Mouse (Mus musculus) left cerebral cortex, adult 8-10 months (tissue): Measurements from ENCODE around the gene Fbxl20. TPM values are rescaled to one million over a fixed set of nuclear protein-coding genes. Genes with fewer than 3 reads are reported as not detected.

Experiments
- DNase-seq, 2 experiments: peaks; one replicate each; pipeline ENCODE4 v3.0.0; 2022; ENCODE audit warnings: low spot score in 2 of 2
- total RNA-seq, 4 experiments: library from RNA; stranded (reverse); gene quantifications; 2 replicates each; pipeline ENCODE4 v1.2.4; 2022

Gene Fbxl20
- total RNA-seq, 4 experiments from 2014 or later: 33.4 to 37.5 (median 34.9) TPM

- no peak for DNase-seq
Observed at GRCm38 (mm10) chr11:98090583-98090982, 59.6 kb downstream of the Fbxl20 start.

DNA sequence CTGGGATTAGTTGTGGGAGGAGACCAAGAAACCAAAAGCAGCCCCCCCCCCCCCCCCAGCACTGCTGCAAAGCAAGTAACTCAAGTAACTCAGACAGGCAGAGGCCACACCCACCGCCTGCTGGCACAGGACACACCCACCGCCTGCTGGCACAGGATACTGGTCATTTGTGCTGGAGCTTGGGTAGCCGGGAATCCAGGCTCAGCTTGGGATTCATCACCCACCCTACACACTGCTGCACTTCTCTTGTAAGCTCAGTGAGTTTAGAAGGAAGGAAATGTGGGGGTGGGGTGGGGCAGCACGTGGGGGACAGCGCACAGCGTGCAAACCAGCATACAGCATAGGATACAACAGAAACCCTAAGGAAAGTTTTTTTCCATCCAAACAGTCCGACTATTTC is 62.0 kb downstream of the Fbxl20 start:
- peak in 1 of 2 experiments; percentile 39 for DNase-seq

- DNase-seq: no peak
Observed at GRCm38 (mm10) chr11:98086574-98086973, 63.6 kb downstream of the Fbxl20 start.

DNA sequence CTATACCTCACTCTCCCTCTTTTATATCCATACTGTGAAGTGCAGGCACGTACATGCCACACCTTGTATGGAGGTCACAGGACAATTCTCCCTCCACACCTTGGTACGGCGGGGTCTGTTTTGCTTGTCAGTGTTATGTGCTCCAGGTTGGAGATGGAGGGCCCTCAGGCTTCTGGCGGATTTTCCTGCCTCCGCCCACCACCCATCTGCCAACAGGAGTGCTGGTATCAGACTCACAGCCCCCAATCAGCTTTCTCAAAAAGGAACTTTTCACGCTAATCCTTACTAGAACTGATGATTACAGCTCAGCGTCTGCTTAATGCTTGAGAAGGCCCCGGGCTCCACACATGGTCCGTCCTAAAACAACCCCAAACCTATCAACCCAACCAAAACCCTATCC is 64.1 kb downstream of the Fbxl20 start:
- DNase-seq: no peak

GRCm38 (mm10) chr11:98082745-98083144 is 67.5 kb downstream of the Fbxl20 start:
- DNase-seq: no peak

DNA sequence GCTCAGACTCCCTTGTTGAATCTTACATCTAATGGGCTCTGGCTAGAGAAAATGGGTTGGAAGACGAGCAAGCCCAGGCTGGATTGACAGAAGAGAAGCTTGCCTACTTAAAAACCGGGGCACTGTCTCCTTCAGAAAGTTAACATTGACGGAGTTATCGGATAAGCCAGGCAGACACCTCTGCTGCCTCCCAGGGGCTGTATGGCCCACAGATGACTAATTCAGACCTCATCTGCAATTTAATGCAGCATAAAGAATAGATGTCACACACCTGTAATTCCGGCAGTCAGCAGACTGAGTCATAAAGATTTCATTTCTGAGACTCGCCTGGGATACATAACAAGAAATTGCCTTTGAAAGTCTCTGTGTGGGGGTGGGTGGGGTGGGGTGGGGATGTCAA is 69.8 kb downstream of the Fbxl20 start:
- no peak for DNase-seq

DNA sequence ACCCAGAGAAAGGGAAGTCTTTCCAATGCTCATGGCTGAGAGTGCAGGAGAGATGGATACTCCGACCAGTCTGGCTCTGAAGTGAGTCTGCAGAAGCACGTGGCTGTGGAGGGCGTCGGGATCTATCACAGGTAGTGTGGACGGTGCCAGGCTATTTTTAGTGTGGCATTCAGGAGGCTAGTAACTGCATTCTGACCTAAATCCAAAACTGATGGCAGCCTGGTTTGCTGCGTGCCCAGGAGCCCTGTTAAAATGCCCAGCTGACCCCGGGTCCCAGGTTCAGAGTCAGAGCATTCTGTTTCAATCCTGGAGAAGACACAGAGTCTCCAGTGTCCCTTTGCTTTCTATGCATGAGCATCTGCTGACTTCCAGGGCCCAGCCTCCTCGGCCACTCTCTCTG is 73.1 kb downstream of the Fbxl20 start:
- no peak for DNase-seq

GRCm38 (mm10) chr11:98075195-98075808 is 74.9 kb downstream of the Fbxl20 start:
- peak; percentile 77 to 94 for DNase-seq

DNA sequence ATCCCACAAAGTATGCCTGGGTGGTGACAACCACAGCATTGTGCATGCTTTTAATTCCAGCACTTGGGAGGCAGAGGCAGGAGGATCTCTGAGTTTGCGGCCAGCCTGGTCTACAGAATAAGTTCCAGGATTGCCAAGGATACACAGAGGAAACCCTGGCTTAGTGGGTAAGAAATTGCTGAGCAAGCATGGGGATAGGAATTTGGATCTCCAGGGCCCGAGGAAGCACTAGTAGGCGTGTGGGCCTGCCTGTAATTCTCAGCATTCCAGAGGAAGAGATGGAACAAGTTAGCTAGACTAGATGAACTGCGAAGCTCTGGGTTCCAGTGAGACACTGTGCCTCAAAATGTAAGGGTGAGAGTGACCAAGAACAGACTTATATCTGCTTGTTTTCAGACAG is 76.8 kb downstream of the Fbxl20 start:
- DNase-seq: no peak

DNA sequence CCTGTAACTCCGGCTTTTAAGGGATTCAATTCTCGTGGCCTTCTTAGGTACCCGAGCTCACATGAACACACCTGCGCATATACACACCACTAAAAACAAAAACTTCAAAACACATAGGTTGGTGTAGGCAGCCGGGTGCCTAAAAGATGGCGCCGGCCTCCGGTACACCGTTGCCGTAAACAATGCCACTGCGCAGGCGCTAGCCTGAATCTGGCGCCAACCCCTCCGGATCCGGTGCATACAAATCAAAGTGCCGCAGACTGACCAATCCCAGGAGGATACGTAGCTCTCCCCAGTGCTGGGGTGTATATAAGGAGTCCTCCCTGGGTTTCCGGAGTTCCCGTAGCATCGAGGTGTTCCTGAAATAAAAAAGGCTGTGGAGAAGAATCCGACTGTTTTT is 82.9 kb downstream of the Fbxl20 start:
- no peak for DNase-seq

DNA sequence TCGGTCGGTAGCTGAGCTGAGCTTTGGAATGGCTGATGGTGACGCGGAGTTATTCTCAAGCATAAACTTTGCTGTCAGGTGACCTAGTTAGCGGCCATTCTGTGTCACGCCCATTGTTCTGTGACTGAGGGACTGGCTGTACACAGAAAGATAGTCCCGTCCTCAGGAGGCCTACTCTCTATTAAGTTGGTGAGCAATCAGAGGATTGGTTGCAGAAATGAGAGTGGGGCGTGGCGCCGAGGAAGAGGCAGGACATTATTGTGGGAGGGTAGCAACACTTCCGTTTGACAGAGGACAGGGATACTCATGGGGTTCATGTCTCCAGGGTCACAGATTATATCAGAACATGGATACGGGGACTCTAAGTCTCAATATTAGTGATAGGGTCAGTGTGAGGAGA is 84.0 kb downstream of the Fbxl20 start:
- no peak for DNase-seq

GRCm38 (mm10) chr11:98061904-98062562 is 88.2 kb downstream of the Fbxl20 start:
- DNase-seq: no peak

DNA sequence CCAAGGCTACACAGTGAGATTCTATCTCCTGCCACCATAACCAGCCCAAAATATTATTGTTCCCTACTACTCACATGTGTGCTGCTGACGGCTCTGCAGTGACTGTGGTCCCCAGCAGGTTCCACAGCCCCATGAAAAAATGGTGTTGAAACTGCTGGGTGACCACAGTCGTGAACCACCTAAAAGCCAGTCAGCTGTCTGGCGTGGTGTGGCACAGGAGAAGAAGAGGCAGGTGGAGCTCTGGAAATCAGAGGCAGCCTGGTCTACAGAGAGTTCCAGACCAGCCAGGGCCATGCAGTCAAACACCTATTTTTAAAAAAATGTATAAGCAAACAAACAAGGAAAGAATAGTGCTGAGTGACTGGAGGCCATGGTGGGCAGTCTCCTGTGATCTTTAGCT is 88.8 kb downstream of the Fbxl20 start:
- DNase-seq: no peak

DNA sequence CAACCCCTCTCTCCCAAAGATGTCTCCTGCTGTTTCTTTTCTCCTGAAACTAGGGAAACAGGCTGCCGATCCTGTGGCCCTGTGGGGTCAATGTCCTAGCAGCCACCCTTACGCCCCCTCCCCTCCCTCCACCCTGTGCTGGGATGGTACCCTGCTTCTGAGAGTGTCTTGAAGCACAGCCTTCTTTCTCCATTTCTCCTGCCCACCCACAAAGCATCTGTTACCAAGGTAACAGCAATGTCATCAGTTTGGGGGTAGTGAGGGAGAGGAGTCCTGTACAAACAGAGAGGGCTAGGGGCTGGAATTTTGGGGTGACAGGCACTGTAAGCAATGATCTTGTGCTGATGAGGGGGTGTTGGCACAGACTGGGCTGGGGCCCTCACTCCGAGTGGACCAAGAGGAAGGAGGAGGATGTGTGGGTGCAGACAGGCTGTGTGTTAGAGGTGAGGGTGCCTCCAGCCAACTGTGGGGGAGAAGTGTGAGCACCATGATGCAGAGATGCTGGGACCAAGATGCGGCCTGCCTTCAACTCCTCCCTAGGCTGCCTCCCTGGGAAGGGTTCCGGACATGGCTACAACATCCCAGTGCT is 90.0 kb downstream of the Fbxl20 start:
- DNase-seq: peak in 1 of 2 experiments; percentile 64

DNA sequence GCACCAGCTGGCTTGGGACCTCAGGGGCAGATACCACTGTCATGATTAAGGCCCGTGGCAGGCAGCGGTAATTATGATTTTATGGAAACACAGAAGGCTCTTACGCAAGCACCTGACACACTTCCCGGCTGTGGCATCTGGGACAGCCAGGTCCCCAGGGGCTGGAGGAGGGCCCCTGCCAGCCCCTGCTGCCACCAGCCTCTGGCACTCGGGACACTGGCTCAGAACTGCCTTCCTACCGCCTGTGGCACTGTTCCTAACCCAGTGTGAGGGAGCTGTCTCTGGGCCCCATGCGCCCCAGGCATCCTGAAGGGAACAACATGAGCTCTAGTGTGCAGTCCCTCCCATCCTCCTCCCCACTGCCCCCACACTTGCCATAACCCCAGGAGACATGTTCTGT is 90.5 kb downstream of the Fbxl20 start:
- no peak for DNase-seq

DNA sequence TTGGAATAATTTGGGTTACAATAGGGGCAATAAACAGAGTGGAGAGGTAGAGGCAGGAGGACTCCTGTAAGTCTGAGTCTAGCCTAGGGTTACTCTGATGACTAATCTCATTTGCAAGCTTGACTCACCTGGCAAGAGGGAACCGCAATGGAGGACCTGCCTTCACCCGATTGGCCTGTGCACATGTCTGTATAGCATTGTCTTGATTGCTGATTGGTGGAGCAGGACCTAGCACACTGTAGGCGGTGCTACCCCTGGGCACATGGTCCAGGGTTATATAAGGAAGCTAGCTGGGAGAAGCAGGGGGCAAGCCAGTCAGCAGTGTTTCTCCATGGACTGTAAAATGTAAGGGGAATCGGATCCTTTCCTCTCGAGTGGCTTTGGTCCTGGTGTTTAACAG is 92.2 kb downstream of the Fbxl20 start:
- DNase-seq: no peak

GRCm38 (mm10) chr11:98057466-98057865 is 92.7 kb downstream of the Fbxl20 start:
- DNase-seq: no peak

- DNase-seq: no peak
Observed at GRCm38 (mm10) chr11:98052989-98053834, 97.0 kb downstream of the Fbxl20 start, which contains the start of gene Stac2. Gene Stac2 (minus strand): TSS chr11:98053462.

GRCm38 (mm10) chr11:98052129-98052988 is 97.8 kb downstream of the Fbxl20 start:
- DNase-seq: no peak

DNA sequence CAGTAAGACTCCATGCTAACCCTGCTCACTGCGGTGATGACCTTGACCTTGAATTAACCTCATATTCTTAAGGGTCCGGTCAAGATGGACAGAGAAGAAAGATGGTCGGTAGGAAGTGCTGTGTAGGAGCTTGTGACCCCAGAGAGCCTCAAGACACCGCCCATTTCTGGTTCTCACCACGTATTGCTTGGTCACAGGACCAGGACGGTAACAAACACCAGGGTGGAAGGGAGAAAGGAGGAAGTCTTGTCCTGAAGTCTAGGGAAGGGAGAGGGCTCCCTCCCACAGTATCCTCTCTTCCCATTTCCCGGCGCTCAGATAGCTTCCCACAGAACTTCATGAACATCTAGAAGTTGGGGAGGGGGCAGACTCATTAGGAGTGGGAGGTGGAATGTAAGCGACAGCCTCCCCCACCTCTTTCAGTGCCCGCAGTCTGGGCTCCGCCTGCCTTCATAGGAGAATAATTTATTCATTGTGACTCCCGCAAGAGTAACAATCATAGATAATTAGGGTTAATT is 98.5 kb downstream of the Fbxl20 start:
- no peak for DNase-seq

- no peak for DNase-seq
Observed at GRCm38 (mm10) chr11:98050940-98051339, 99.3 kb downstream of the Fbxl20 start.
